ENCODE assay signal across 11 mouse cellular contexts in the genomic region with DNA sequence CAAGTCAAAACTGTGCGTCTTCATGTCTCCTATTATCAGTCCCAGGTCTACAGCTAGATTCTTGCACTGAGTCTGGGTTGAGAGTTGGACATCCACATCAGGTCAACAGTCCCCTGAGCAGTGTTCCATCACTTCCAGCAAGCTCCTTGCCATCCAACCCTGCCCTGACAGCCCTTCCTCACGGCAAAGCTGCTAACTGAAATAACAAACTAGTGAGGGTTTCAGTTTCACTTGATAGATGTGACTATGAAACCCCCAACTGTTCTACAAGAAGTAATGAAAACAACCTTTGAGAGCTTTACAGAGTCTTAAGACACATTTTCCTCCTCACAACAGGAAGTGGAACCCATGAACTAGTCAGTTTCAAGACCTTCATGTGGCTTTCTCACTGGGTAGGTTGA.
A peak's percentile ranks its signal among the peaks of the same experiment; 100 is the strongest.
DNase-seq lines count a peak whose midpoint lies in the region; ATAC-seq lines count a peak whose summit lies in the region.
"Had no signal": no experiment of that assay in that cellular context is flagged by ENCODE, and none has a peak within 500 bp of the region (broad histone marks: within the 10 kb centered on the region; RNA-seq: fewer than 3 reads in every experiment).

No protein-coding gene starts in this region.

- peak; percentile 38 for DNase-seq in lung, postnatal 25 days (ENCODE audit: low spot score)
- DNase-seq in lung, postnatal 4 days, result no peak
- DNase-seq in naive thymus-derived CD4-positive, alpha-beta T cell, adult 2 months (ENCODE audit: low read depth), result peak; percentile 87
- peak; percentile 66 for DNase-seq in thymus, postnatal 4 days
- DNase-seq in adrenal gland, postnatal 4 days (ENCODE audit: low spot score in 2 of 2), result no peak
- DNase-seq: adrenal gland, adult 8-10 months; cerebellum, adult 11 months; left cerebral cortex, postnatal 4 days; retina, postnatal 1 day had no signal

- peak; percentile 91 for ATAC-seq in activated CD4-positive, CD25-positive, alpha-beta regulatory T cell, adult 4 months
- ATAC-seq in megakaryocyte-erythroid progenitor cell, adult 5-6 weeks (replicated peaks; ENCODE audit: low FRiP score, low TSS enrichment, poor library complexity, severe bottlenecking), result no peak

Comparison
In these comparisons a context has a peak if more than half of its experiments do, and no peak if none do; other contexts are left out.
1. DNase-seq: peak in lung, postnatal 25 days (single experiment), naive thymus-derived CD4-positive, alpha-beta T cell, adult 2 months (single experiment) and thymus, postnatal 4 days (single experiment); none in lung, postnatal 4 days (0 of 2) and adrenal gland, postnatal 4 days (0 of 2).